Mouse (Mus musculus) stomach, embryonic 14.5 days (tissue): ENCODE data around the gene Ppm1f. TPM values are rescaled to one million over a fixed set of nuclear protein-coding genes. Genes with fewer than 3 reads are reported as not detected.

Experiments used
- ATAC-seq: fragments of 200-750 bp; cut with Nextera tagmentation; 2 replicates; pipeline ENCODE4 v1.8.0; 2017; ENCODE audit warnings: low read depth, moderate TSS enrichment; ENCODE audit not compliant: insufficient number of reproducible peaks, insufficient read depth, low FRiP score
- H3K27ac ChIP-seq: fragments of 300-500 bp; sonication (generic); 2 replicates; pipeline ENCODE4 v1.5.1; 2014; ENCODE audit warnings: mild to moderate bottlenecking, low read length, moderate library complexity, mixed read lengths
- H3K27me3 ChIP-seq: fragments of 300-500 bp; sonication (generic); 2 replicates; pipeline ENCODE4 v1.6.1; 2014; ENCODE audit warnings: low read length, control low read depth, mixed read lengths; ENCODE audit not compliant: control insufficient read depth, insufficient read depth
- H3K36me3 ChIP-seq: fragments of 300-500 bp; sonication (generic); 2 replicates; pipeline ENCODE4 v1.6.1; 2014; ENCODE audit warnings: mild to moderate bottlenecking, control low read depth, low read length, moderate library complexity, mixed read lengths; ENCODE audit not compliant: control insufficient read depth, insufficient read depth
- H3K4me1 ChIP-seq: fragments of 300-500 bp; sonication (generic); 2 replicates; pipeline ENCODE4 v1.6.1; 2014; ENCODE audit warnings: low read length, control low read depth, mixed read lengths; ENCODE audit not compliant: control insufficient read depth, insufficient read depth
- H3K4me2 ChIP-seq: fragments of 300-500 bp; sonication (generic); replicated peaks from 2 replicates; pipeline ENCODE4 v1.6.1; 2014; ENCODE audit warnings: low read depth, low read length, control low read depth
- H3K4me3 ChIP-seq: fragments of 300-500 bp; sonication (generic); 2 replicates; pipeline ENCODE4 v1.5.1; 2014; ENCODE audit warnings: low read depth, low read length, control low read depth
- H3K9ac ChIP-seq: fragments of 300-500 bp; sonication (generic); replicated peaks from 2 replicates; pipeline ENCODE4 v1.6.1; 2014; ENCODE audit warnings: low read depth, mild to moderate bottlenecking, control low read depth, low read length, moderate library complexity, mixed read lengths
- H3K9me3 ChIP-seq: fragments of 300-500 bp; sonication (generic); 2 replicates; pipeline ENCODE4 v1.6.1; 2016; ENCODE audit warnings: low read depth, low read length, control low read depth; ENCODE audit not compliant: control insufficient read depth
- WGBS: fragments of 180-500 bp; shearing (Covaris S2); extraction: QIAGEN DNeasy Blood & Tissue Kit; methylation state at CpG from one replicate; pipeline ENCODE4 v1.1.7; 2014; 5-methylcytosine and 5-hydroxymethylcytosine counted together
- polyA plus RNA-seq: library from polyadenylated mRNA; unstranded; fragments of >200 nt; fragmentation: Nextera tagmentation; extraction: Ambion mirVana; gene quantifications from 2 replicates; pipeline ENCODE4 v1.2.1, GENCODE M21; 2014

Ppm1f gene
- polyA plus RNA-seq, 1 experiment from 2014 or later = 14.8 TPM

GRCm38 (mm10) chr16:16863978-16864377, 32.3 kb upstream of the Ppm1f start, which contains the start of gene Igll1:
Gene Igll1, minus strand, starts transcription at chr16:16863985.
- no peak within 1 kb of the TSS for H3K27ac ChIP-seq
- H3K4me3 ChIP-seq = no peak within 1 kb of the TSS
- H3K4me1 ChIP-seq = 0 out of 2 replicates have a peak, but pooled peaks cover 5% of the 10 kb centered on the region
- H3K9me3 ChIP-seq = no peaks in the 10 kb centered on the region
- no peaks in the 10 kb centered on the region for H3K27me3 ChIP-seq
- 75% methylated on average over 2 of the region's 2 CpGs for WGBS
- ATAC-seq = no peak
- H3K36me3 ChIP-seq = no peaks in the 10 kb centered on the region
- H3K9ac ChIP-seq = no peak within 1 kb of the TSS
- H3K4me2 ChIP-seq = no peak within 1 kb of the TSS

GRCm38 (mm10) chr16:16865217-16865616, 31.1 kb upstream of the Ppm1f start:
- Histone ChIP-seq H3K36me3 (no peaks in the 10 kb centered on the region), H3K4me3 (no peak overlapping the region), H3K4me2 (no peak overlapping the region), H3K27ac (no peak overlapping the region), H3K9me3 (no peaks in the 10 kb centered on the region), H3K4me1 (0 out of 2 replicates have a peak, but pooled peaks cover 5% of the 10 kb centered on the region), H3K9ac (no peak overlapping the region), H3K27me3 (no peaks in the 10 kb centered on the region)
- ATAC-seq = no peak

- H3K27ac ChIP-seq = peak overlapping the region; percentile 41; the same call in 1 of the 2 replicates
- no peak overlapping the region for H3K4me2 ChIP-seq
- H3K4me3 ChIP-seq = no peak overlapping the region
- H3K9ac ChIP-seq = no peak overlapping the region
- H3K4me1 ChIP-seq = 0 out of 2 replicates have a peak, but pooled peaks cover 5% of the 10 kb centered on the region
- H3K36me3 ChIP-seq = no peaks in the 10 kb centered on the region
- WGBS = 38% methylated on average over 4 of the region's 5 CpGs
- ATAC-seq = no peak
- H3K27me3 ChIP-seq = no peaks in the 10 kb centered on the region
- H3K9me3 ChIP-seq = no peaks in the 10 kb centered on the region
Observed at GRCm38 (mm10) chr16:16865696-16866561, 30.3 kb upstream of the Ppm1f start.

GRCm38 (mm10) chr16:16870241-16870616, 26.0 kb upstream of the Ppm1f start:
- Histone ChIP-seq H3K4me1 (0 out of 2 replicates have a peak, but pooled peaks cover 5% of the 10 kb centered on the region), H3K36me3 (no peaks in the 10 kb centered on the region), H3K27ac (peak overlapping the region; percentile 97), H3K27me3 (no peaks in the 10 kb centered on the region), H3K9me3 (no peaks in the 10 kb centered on the region), H3K4me3 (peak overlapping the region; percentile 74), H3K4me2 (peak overlapping the region; percentile 76), H3K9ac (0 out of 2 replicates have a peak overlapping the region, but pooled peaks have one; percentile 88)
- ATAC-seq = no peak
- 32% methylated on average over 7 of the region's 7 CpGs for WGBS

- H3K9me3 ChIP-seq = 0 out of 2 replicates have a peak, but pooled peaks cover under 1% of the 10 kb centered on the region
- WGBS = under 1% methylated on average over 49 of the region's 49 CpGs
- peak; percentile 97 for ATAC-seq
Observed at GRCm38 (mm10) chr16:16870617-16871331, 25.5 kb upstream of the Ppm1f start, which contains the start of the genes Top3b and Vpreb1. Gene Top3b, plus strand, starts transcription at chr16:16870736. Gene Vpreb1, minus strand, starts transcription at chr16:16870843.

GRCm38 (mm10) chr16:16879025-16879424, 17.2 kb upstream of the Ppm1f start:
- no peak overlapping the region for H3K27ac ChIP-seq
- H3K4me2 ChIP-seq = no peak overlapping the region
- H3K27me3 ChIP-seq = no peaks in the 10 kb centered on the region
- 91% methylated on average over 5 of the region's 5 CpGs for WGBS
- H3K9ac ChIP-seq = no peak overlapping the region
- H3K4me1 ChIP-seq = no peaks in the 10 kb centered on the region
- no peak for ATAC-seq
- peaks cover 60% of the 10 kb centered on the region for H3K36me3 ChIP-seq
- H3K4me3 ChIP-seq = no peak overlapping the region
- 0 out of 2 replicates have a peak, but pooled peaks cover 7% of the 10 kb centered on the region for H3K9me3 ChIP-seq

More at GRCm38 (mm10) chr16:16870617-16871331, 25.5 kb upstream of the Ppm1f start, which contains the start of the genes Top3b and Vpreb1:
- peak within 1 kb of the TSS; percentile 88 for H3K9ac ChIP-seq
- peak within 1 kb of the TSS; percentile 74 for H3K4me3 ChIP-seq
- H3K36me3 ChIP-seq = peaks cover 1% of the 10 kb centered on the region; the same call in 1 of the 2 replicates
- H3K4me1 ChIP-seq = 0 out of 2 replicates have a peak, but pooled peaks cover 5% of the 10 kb centered on the region
- no peaks in the 10 kb centered on the region for H3K27me3 ChIP-seq
- H3K27ac ChIP-seq = peak within 1 kb of the TSS; percentile 97
- H3K4me2 ChIP-seq = peak within 1 kb of the TSS; percentile 76

GRCm38 (mm10) chr16:16888341-16888740, 7.9 kb upstream of the Ppm1f start:
- H3K4me3 ChIP-seq = no peak overlapping the region
- peaks cover 87% of the 10 kb centered on the region for H3K36me3 ChIP-seq
- H3K4me1 ChIP-seq = no peaks in the 10 kb centered on the region
- no peak overlapping the region for H3K27ac ChIP-seq
- no peak overlapping the region for H3K9ac ChIP-seq
- no peak for ATAC-seq
- WGBS = 95% methylated on average over 1 of the region's 1 CpGs
- H3K9me3 ChIP-seq = no peaks in the 10 kb centered on the region
- H3K4me2 ChIP-seq = no peak overlapping the region
- no peaks in the 10 kb centered on the region for H3K27me3 ChIP-seq

GRCm38 (mm10) chr16:16892366-16892765, 3.9 kb upstream of the Ppm1f start:
- Histone ChIP-seq H3K4me3 (no peak overlapping the region), H3K4me2 (no peak overlapping the region), H3K4me1 (0 out of 2 replicates have a peak, but pooled peaks cover 4% of the 10 kb centered on the region), H3K36me3 (peaks cover 55% of the 10 kb centered on the region), H3K27me3 (no peaks in the 10 kb centered on the region), H3K9ac (no peak overlapping the region), H3K27ac (no peak overlapping the region), H3K9me3 (no peaks in the 10 kb centered on the region)
- WGBS = 88% methylated on average over 7 of the region's 7 CpGs
- no peak for ATAC-seq
